Comparison of ENCODE assay signal across 9 mouse cellular contexts in the genomic region with DNA sequence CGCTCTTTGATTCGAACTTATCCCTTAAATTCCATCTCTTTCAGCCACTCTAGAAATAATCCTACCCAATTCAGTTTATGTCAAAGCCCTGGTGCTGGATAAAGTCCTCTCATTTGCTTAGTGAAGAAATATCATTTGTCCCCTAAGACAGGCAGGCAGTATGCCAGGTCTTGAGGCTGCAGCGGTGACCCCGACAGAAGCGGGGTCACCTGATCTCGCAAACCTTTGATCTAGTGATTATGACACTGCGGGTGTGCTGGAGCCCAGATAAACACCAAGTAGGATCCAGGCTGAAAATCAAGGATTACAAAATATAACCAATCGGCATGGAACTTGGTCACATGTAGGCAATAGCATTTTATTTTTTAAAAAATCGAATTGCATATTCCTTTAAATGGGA. TPM values are rescaled to one million over a fixed set of nuclear protein-coding genes. Genes with fewer than 3 reads are reported as not detected.
DNase-seq lines count a peak whose midpoint lies in the region; ATAC-seq and TF ChIP-seq lines count a peak whose summit lies in the region.
"Had no signal": no experiment of that assay in that cellular context is flagged by ENCODE, and none has a peak within 500 bp of the region (broad histone marks: within the 10 kb centered on the region; RNA-seq: fewer than 3 reads in every experiment).

No protein-coding gene starts in this region.

- no peak for TF ChIP-seq CTCF in kidney, postnatal 0 days (IDR thresholded peaks at IDR 0.05; ENCODE audit: low read depth)
- TF ChIP-seq CTCF in midbrain, postnatal 0 days (IDR thresholded peaks at IDR 0.05), result no peak

- H3K9ac ChIP-seq in lung, embryonic 15.5 days, result no peak overlapping the region
- H3K9ac ChIP-seq in kidney, postnatal 0 days (ENCODE audit: low read depth, low read length), result no peak overlapping the region
- H3K9ac ChIP-seq in midbrain, postnatal 0 days (replicated peaks; ENCODE audit: low read length, poor library complexity, severe bottlenecking), result no peak overlapping the region

- no peaks in the 10 kb centered on the region; the same call in 1 of the 2 replicates for H3K27me3 ChIP-seq in lung, embryonic 15.5 days
- H3K27me3 ChIP-seq in kidney, postnatal 0 days (ENCODE audit: insufficient read depth, low read length), result no peaks in the 10 kb centered on the region
- no peaks in the 10 kb centered on the region for H3K27me3 ChIP-seq in midbrain, postnatal 0 days (ENCODE audit: insufficient read depth, low read length)

- H3K4me3 ChIP-seq in lung, embryonic 15.5 days, result no peak overlapping the region
- no peak overlapping the region for H3K4me3 ChIP-seq in kidney, postnatal 0 days (replicated peaks; ENCODE audit: low read depth, low read length)
- H3K4me3 ChIP-seq in midbrain, postnatal 0 days (ENCODE audit: low read depth, low read length), result no peak overlapping the region
- H3K4me3 ChIP-seq: erythroblast, embryonic 14.5 days had no signal

- no peak for ATAC-seq in lung, embryonic 15.5 days (ENCODE audit: borderline replicate concordance, extremely low read depth, low FRiP score, low TSS enrichment)
- ATAC-seq in kidney, postnatal 0 days (replicated peaks; ENCODE audit: low FRiP score, low read depth), result no peak
- ATAC-seq in midbrain, postnatal 0 days (ENCODE audit: low FRiP score), result no peak

- H3K9me3 ChIP-seq in lung, embryonic 15.5 days, result no peaks in the 10 kb centered on the region
- H3K9me3 ChIP-seq in kidney, postnatal 0 days (replicated peaks; ENCODE audit: low read length), result no peaks in the 10 kb centered on the region
- no peaks in the 10 kb centered on the region for H3K9me3 ChIP-seq in midbrain, postnatal 0 days (ENCODE audit: low read length)

- peak overlapping the region; percentile 52 for H3K4me2 ChIP-seq in lung, embryonic 15.5 days
- H3K4me2 ChIP-seq in kidney, postnatal 0 days (ENCODE audit: low read length), result peak overlapping the region; percentile 34; the same call in 1 of the 2 replicates
- peak overlapping the region; percentile 39; the same call in 1 of the 2 replicates for H3K4me2 ChIP-seq in midbrain, postnatal 0 days (ENCODE audit: low read depth, low read length, poor library complexity, severe bottlenecking)

- peaks cover 7% of the 10 kb centered on the region; the same call in 1 of the 2 replicates for H3K4me1 ChIP-seq in lung, embryonic 15.5 days
- H3K4me1 ChIP-seq in kidney, postnatal 0 days (replicated peaks; ENCODE audit: insufficient read depth, low read length), result no peaks in the 10 kb centered on the region; the same call in 1 of the 2 replicates
- H3K4me1 ChIP-seq in midbrain, postnatal 0 days (ENCODE audit: insufficient read depth, low read length), result no peaks in the 10 kb centered on the region

- H3K27ac ChIP-seq in lung, embryonic 15.5 days, result no peak overlapping the region
- H3K27ac ChIP-seq in kidney, postnatal 0 days, result no peak overlapping the region
- no peak overlapping the region for H3K27ac ChIP-seq in midbrain, postnatal 0 days (ENCODE audit: low read depth, low read length)

- peak; percentile 71 for DNase-seq in adrenal gland, postnatal 10 days
- DNase-seq in adrenal gland, adult 18-20 months (ENCODE audit: low spot score in 2 of 2), result no peak
- DNase-seq in lung, postnatal 4 days, result no peak
- no peak for DNase-seq in kidney, postnatal 0 days (ENCODE audit: low spot score)
- DNase-seq in midbrain, postnatal 0 days (ENCODE audit: low spot score), result no peak
- no peak for DNase-seq in urinary bladder, postnatal 10 days (ENCODE audit: low spot score)
- DNase-seq in thymus, postnatal 0 days (ENCODE audit: low spot score), result no peak

- H3K36me3 ChIP-seq in lung, embryonic 15.5 days, result no peaks in the 10 kb centered on the region
- no peaks in the 10 kb centered on the region for H3K36me3 ChIP-seq in kidney, postnatal 0 days (ENCODE audit: insufficient read depth, low read length)
- H3K36me3 ChIP-seq in midbrain, postnatal 0 days (ENCODE audit: insufficient read depth, low read length), result no peaks in the 10 kb centered on the region

- WGBS in lung, embryonic 15.5 days, result 9% methylated on average over 9 of the region's 9 CpGs
- WGBS in kidney, postnatal 0 days, result 14% methylated on average over 9 of the region's 9 CpGs
- WGBS in midbrain, postnatal 0 days, result 13% methylated on average over 9 of the region's 9 CpGs

RNA-seq across cellular contexts. Expression of a gene that starts 46.6 kb away (rescaled TPM):
- 10 to 100 TPM; 40.8 to 45.6 TPM for total RNA-seq in adrenal gland, postnatal 10 days (2021)
- 10 to 100 TPM; 53.4 to 84.2 TPM for total RNA-seq in adrenal gland, adult 18-20 months (2021)
- polyA plus RNA-seq in lung, embryonic 15.5 days (2015; fragmentation: Nextera tagmentation; extraction: Ambion mirVana), result 20.0 and 20.7 TPM in 2 replicates
- polyA plus RNA-seq in kidney, postnatal 0 days (2015; fragmentation: Nextera tagmentation; extraction: Ambion mirVana), result 17.6 and 17.7 TPM in 2 replicates
- total RNA-seq in midbrain, postnatal 0 days (2014; rRNA removed), result 16.9 and 24.8 TPM in 2 replicates
- 10.3 and 11.5 TPM in 2 replicates for polyA plus RNA-seq in midbrain, postnatal 0 days (2015; fragmentation: Nextera tagmentation; extraction: Ambion mirVana)
- polyA plus RNA-seq in thymus, postnatal 0 days (2015; fragmentation: Nextera tagmentation; extraction: Ambion mirVana), result 21.3 and 25.0 TPM in 2 replicates
